Mouse (Mus musculus) c-Kit-positive CD71-negative TER-119-negative erythroid progenitor cells, embryonic 14.5 days (primary cell): ENCODE measurements at regions not wholly inside any gene's neighbourhood (a gene's known extent, or its start where the extent isn't known, plus 50 kb on each side); places are given as distances from the start of the nearest gene placed in this dataset.

ENCODE experiments used
- DNase-seq: peaks from one replicate; pipeline ENCODE4 v3.0.0-alpha.2; 2013; ENCODE audit warnings: low read depth

GRCm38 (mm10) chr12:16477572-16477971, 133.2 kb downstream of the Lpin1 start:
- no peak for DNase-seq

DNA sequence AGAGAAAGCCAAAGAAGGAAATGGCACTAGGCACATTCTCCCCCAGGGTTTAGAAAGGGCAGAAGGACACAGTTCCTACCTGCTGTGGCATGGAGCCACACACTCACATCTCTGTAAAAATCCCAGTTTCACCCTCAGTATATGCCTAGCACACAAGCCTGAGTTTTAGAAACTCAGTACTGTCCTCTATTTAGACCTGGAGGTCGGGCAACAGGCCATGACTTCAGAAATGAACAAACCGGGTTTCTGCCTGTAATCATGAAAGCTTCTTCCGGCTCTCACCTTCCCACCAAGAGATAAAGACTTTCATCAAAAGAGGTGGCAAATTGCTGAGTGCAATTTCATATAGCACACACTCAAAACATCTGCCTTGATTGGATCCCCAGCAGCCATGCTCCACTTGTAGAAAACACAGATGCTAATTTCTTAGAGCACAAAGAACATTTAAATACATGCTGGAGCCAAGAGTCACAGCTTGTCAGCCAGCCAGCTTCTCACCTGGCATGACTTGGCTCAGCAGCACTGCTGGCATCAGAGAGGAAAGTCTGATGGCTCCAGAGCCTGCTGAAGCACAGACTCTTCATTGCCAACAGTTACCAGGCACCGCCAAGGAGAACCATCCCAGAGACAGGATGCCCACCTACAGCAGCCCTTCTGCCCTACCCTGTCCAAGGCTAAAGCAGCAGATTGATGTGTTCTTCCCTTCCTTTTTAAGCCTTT, 136.2 kb downstream of the Lpin1 start:
- DNase-seq = no peak

GRCm38 (mm10) chr12:16457419-16457818, 153.3 kb downstream of the Lpin1 start:
- no peak for DNase-seq

GRCm38 (mm10) chr12:16450771-16451435, 159.9 kb downstream of the Lpin1 start:
- no peak for DNase-seq

DNA sequence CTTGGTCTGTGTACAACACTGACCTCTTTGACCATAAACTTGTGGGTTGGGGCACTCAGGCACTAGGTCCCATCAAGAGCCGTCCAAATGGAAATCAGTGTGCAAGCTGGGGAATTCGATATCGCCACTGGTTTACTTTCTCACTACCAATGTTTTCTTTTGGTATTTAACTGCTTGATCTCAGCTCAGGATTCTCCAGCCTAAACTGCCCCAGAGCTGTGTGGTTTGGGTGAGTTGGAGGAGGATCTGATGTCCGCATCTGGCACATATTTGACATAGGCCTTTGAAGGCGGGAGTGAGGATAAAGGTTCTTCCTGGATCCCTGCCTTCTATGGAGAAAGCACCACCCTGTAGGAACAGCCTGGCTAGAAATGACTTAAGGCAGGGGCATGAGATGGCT, 172.0 kb downstream of the Lpin1 start:
- no peak for DNase-seq

DNA sequence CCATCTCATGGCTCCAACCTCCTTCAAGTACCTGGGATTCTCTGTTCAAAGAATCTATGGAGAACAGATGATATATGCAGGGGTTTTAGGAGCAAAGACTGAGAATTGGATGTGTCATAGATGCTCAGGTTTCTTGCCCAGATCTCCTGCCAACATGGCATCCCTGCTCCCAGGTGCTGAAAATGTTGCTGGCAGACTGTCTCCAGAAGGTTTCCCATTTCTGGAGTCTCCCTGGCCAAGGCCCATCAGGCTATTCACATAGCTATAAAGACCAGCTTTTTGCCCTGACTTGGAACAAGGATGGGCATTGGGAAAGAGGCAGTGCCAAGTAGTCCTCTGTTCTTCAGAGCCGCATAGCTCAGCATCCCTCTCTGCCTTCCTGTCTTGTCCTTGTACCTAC, 173.8 kb downstream of the Lpin1 start:
- no peak for DNase-seq

GRCm38 (mm10) chr12:16436255-16436654, 174.5 kb downstream of the Lpin1 start:
- no peak for DNase-seq

GRCm38 (mm10) chr12:16434739-16435138, 176.0 kb downstream of the Lpin1 start:
- DNase-seq = no peak

DNA sequence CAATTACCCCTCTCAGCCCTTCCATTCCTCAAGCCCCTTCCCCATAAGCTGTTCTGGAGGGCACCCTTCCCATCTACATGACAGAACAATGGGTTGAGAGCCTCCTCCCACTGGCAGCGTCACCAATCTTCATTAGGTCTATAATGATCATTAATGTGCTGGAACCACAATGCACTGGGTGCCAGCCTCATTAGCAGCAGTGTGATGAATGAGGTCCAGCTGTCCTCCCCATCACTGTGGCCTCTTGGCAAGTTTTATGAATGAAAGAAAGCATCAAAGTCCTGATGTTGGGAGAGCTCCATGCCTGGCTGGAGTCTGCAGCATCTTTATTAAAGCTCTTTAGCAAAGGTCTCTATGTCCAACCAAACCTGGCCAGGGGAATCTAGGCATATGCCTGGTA, 176.5 kb downstream of the Lpin1 start:
- no peak for DNase-seq

DNA sequence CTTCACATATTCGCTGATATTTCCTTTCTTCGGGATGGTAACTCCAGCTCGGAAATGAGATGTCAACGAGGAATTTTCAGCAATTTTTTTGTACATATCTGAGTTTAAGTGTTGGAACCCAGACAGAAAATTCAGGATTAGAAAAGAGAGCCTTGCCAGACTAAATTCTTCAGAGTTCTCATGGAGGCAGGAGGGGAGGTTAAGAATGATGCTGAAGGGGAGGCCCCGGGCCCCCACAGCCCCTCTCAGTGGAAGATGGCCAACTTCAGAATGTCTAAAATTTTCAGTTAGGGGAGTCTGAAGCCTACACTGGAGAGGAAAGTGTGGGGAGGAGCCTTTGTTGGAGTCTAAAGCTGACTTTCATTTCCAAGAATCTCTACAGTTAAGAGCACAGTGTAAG, 184.8 kb downstream of the Lpin1 start:
- DNase-seq = no peak

- no peak for DNase-seq
Measured at GRCm38 (mm10) chr12:16424526-16424925, 186.2 kb downstream of the Lpin1 start.

- DNase-seq = no peak
Measured at GRCm38 (mm10) chr12:16395720-16396119, 215.0 kb downstream of the Lpin1 start.

DNA sequence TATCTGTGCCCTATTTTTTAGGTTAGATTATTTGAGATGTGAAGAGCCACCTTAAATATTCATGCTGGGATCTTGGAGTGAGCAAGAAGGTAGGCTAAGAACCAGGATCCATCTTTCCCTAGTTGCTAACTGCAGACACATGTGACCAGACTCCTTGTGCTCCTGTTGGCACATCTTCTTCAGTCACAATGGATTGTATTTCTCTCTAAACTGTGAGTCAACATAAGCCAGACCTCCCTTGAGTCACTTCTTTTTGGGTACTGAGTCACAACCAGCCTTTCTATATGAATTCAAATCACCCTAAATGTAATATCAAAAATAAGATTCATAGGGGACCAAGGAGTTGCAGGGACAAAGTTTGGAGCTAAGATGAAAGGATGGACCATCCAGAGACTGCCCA, 217.9 kb downstream of the Lpin1 start:
- no peak for DNase-seq

GRCm38 (mm10) chr12:16391630-16392269, 219.0 kb downstream of the Lpin1 start:
- no peak for DNase-seq

DNA sequence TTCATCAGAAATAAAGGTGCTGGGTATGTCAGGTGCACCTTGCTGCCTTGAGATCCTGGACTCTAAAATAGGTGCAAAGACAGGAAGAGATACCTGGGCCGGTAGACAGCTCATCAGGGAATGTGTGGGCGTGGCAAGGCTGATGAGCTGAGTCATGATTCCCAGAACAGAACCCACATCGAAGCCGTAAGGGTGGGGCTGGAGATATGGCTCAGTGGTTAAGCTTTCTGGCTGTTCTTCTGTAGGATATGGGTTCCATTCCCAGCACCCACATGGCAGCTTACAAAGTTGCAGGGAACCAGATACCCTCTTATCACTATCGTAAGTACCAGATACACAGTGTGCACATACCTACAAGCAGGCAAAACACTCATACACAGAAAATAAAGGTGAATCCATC, 219.6 kb downstream of the Lpin1 start:
- no peak for DNase-seq

GRCm38 (mm10) chr12:16387035-16387434, 223.7 kb downstream of the Lpin1 start:
- DNase-seq = no peak

GRCm38 (mm10) chr12:16384396-16384795, 226.4 kb downstream of the Lpin1 start:
- DNase-seq = no peak

- peak; percentile 3 for DNase-seq
Measured at GRCm38 (mm10) chr12:16383499-16383935, 227.2 kb downstream of the Lpin1 start.

- no peak for DNase-seq
Measured at GRCm38 (mm10) chr12:16382417-16382988, 228.3 kb downstream of the Lpin1 start.

GRCm38 (mm10) chr12:16381026-16381425, 229.7 kb downstream of the Lpin1 start:
- DNase-seq = no peak

GRCm38 (mm10) chr12:16380346-16380745, 230.4 kb downstream of the Lpin1 start:
- DNase-seq = no peak

DNA sequence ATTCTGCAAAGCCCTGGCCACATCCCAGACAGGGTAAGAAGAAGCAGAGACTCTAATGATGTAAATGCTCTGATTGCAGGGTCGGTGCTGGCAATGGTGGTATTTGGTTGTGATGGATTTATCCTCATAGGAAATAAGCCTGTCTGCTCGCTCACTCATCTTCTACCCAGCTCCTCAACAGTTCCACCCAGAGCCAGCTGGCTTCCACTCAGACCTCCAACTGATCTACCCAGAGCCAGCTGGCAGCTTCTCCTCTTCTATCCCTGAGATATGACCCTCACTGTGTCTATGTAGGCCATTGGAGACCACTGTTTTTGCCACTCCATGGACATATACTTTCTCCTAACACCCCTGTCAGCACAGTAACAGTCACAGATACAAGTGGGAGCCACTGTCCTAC, 231.4 kb downstream of the Lpin1 start:
- no peak for DNase-seq

- no peak for DNase-seq
Measured at GRCm38 (mm10) chr12:16378501-16378900, 232.3 kb downstream of the Lpin1 start.
